Mouse (Mus musculus) telencephalon, adult 2 months (tissue): ENCODE measurements at regions not wholly inside any gene's neighbourhood (a gene's known extent, or its start where the extent isn't known, plus 50 kb on each side); places are given as distances from the start of the nearest gene placed in this dataset.

Experiments used
- DNase-seq: peaks from one replicate; pipeline ENCODE4 v3.0.0-alpha.2; 2011; ENCODE audit warnings: low read depth, low spot score

- DNase-seq: no peak
Measured at GRCm38 (mm10) chr11:8227772-8228425, 436.4 kb downstream of the Tns3 start.

- DNase-seq: no peak
Measured at GRCm38 (mm10) chr11:8224366-8224765, 440.0 kb downstream of the Tns3 start.

- DNase-seq: no peak
Measured at GRCm38 (mm10) chr11:8220618-8221017, 443.7 kb downstream of the Tns3 start.

GRCm38 (mm10) chr11:8219911-8220310, 444.4 kb downstream of the Tns3 start:
- DNase-seq: no peak

GRCm38 (mm10) chr11:8215634-8216033, 448.7 kb downstream of the Tns3 start:
- no peak for DNase-seq

- no peak for DNase-seq
Measured at GRCm38 (mm10) chr11:8214305-8214903, 449.9 kb downstream of the Tns3 start.

- no peak for DNase-seq
Measured at GRCm38 (mm10) chr11:8213130-8213529, 451.2 kb downstream of the Tns3 start.

GRCm38 (mm10) chr11:8212714-8213113, 451.6 kb downstream of the Tns3 start:
- no peak for DNase-seq

- no peak for DNase-seq
Measured at GRCm38 (mm10) chr11:8209041-8209440, 455.3 kb downstream of the Tns3 start.

GRCm38 (mm10) chr11:8199293-8199692, 465.0 kb downstream of the Tns3 start:
- DNase-seq: no peak
